Comparison of ENCODE assay signal across 27 mouse cellular contexts in genomic region chr11:77904707-77905106, GRCm38 (mm10). TPM values are rescaled to one million over a fixed set of nuclear protein-coding genes. Genes with fewer than 3 reads are reported as not detected.
"Had no signal": no experiment of that assay in that cellular context is flagged by ENCODE, and none has a peak within 500 bp of the region (broad histone marks: within the 10 kb centered on the region; RNA-seq: fewer than 3 reads in every experiment).

No protein-coding gene starts in this region.

- H3K27ac ChIP-seq: gastrocnemius, adult 2 months; heart, embryonic 10.5 days; kidney, embryonic 15.5 days; kidney, postnatal 0 days; limb, embryonic 13.5 days; limb, embryonic 15.5 days; liver, embryonic 12.5 days; liver, embryonic 14.5 days had no signal

- H3K9ac ChIP-seq: heart, embryonic 12.5 days; hindbrain, embryonic 15.5 days; kidney, embryonic 15.5 days; limb, embryonic 13.5 days; limb, embryonic 15.5 days; liver, embryonic 12.5 days; liver, embryonic 14.5 days had no signal

- DNase-seq: gastrocnemius, adult 2 months; gastrocnemius, postnatal 10 days; gastrocnemius, postnatal 25 days; heart, adult 18-20 months; heart, postnatal 10 days; heart, postnatal 4 days; kidney, adult 11 months; kidney, adult 2 months; kidney, postnatal 14 days; kidney, postnatal 36 days; layer of hippocampus, postnatal 36 days; left cerebral cortex, postnatal 4 days had no signal

- ATAC-seq: hindbrain, postnatal 0 days; intestine, embryonic 16.5 days; liver, embryonic 12.5 days had no signal

- H3K27me3 ChIP-seq: hindbrain, embryonic 15.5 days had no signal

- H3K36me3 ChIP-seq: heart, embryonic 10.5 days; heart, embryonic 12.5 days; hindbrain, embryonic 10.5 days; hindbrain, embryonic 13.5 days; hindbrain, embryonic 15.5 days; kidney, embryonic 15.5 days; limb, embryonic 13.5 days; limb, embryonic 15.5 days; liver, embryonic 12.5 days had no signal

- H3K9me3 ChIP-seq: heart, embryonic 10.5 days; heart, embryonic 12.5 days; hindbrain, embryonic 10.5 days; hindbrain, embryonic 13.5 days; hindbrain, embryonic 15.5 days; kidney, embryonic 15.5 days; limb, embryonic 13.5 days; limb, embryonic 15.5 days; liver, embryonic 12.5 days had no signal

- H3K4me2 ChIP-seq: heart, embryonic 12.5 days; hindbrain, embryonic 13.5 days; hindbrain, embryonic 15.5 days; kidney, embryonic 15.5 days; limb, embryonic 13.5 days; limb, embryonic 15.5 days; liver, embryonic 12.5 days had no signal

- H3K4me3 ChIP-seq: gastrocnemius, adult 2 months; heart, embryonic 10.5 days; heart, embryonic 12.5 days; hindbrain, embryonic 10.5 days; hindbrain, embryonic 13.5 days; hindbrain, embryonic 15.5 days; kidney, embryonic 15.5 days; limb, embryonic 13.5 days; limb, embryonic 15.5 days; liver, embryonic 12.5 days had no signal

RNA-seq across cellular contexts. Expression of gene Pipox, which starts 10.8 kb away (rescaled TPM):
- total RNA-seq: gastrocnemius, adult 2 months had no signal

RNA-seq across cellular contexts. Expression of gene Sez6, which starts 25.9 kb away (rescaled TPM):
- total RNA-seq: granulocyte monocyte progenitor cell, adult 5-6 weeks; liver, adult 2 months had no signal
- polyA plus RNA-seq: liver, adult 2 months had no signal
